Mouse (Mus musculus) lung, postnatal 4 days (tissue): ENCODE results near the gene Hecw2.

Source experiments
- DNase-seq, 2 experiments: peaks; one replicate each; pipeline ENCODE4 v3.0.0; 2021

Gene Hecw2

DNA sequence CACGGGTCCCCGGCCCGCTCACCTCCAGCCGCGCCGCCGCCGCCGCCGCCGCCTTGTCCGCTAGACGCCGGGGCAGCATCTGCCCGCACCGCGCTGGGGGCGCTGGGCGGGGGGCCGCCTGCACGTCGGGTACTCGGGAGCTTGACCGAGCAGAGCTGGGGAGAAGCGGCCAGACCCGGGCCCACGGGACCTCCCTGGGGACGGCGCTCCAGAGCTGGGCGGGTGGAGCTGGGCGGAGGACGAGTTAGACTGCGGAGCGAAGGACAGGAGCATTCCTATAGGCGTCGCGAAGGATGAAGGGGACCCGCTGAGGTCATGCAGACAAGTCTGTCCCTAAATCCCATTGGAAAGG is at the start of gene Hecw2:
Gene Hecw2 (minus strand): TSS at position 215 of the 352 bp plus-strand sequence.
- peak; percentile 31 to 33 for DNase-seq

DNA sequence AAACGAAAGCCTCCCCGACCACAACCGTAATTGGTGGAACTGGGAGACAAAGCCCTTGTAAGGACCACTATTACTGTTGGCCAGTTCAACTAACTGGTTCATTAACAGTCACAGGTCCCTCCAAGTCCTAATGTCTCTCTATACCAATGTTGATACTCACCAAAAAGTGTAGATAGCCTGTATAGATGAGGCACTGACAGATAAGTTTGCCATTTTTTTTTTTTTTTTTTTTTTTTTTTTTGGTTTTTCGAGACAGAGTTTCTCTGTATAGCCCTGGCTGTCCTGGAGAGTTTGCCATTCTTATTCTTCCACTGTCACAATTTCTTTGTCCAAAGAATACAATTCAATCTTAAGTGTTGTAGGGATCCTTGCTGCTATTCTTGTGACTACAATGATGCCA is 47.8 kb upstream of the Hecw2 start:
- no peak for DNase-seq

- DNase-seq = no peak
These were observed 25.3 kb upstream of the Hecw2 start for GRCm38 (mm10) chr1:54220273-54220672.

GRCm38 (mm10) chr1:54194183-54194953 is 600 bp downstream of the Hecw2 start:
- peak; percentile 48 to 59 for DNase-seq

DNA sequence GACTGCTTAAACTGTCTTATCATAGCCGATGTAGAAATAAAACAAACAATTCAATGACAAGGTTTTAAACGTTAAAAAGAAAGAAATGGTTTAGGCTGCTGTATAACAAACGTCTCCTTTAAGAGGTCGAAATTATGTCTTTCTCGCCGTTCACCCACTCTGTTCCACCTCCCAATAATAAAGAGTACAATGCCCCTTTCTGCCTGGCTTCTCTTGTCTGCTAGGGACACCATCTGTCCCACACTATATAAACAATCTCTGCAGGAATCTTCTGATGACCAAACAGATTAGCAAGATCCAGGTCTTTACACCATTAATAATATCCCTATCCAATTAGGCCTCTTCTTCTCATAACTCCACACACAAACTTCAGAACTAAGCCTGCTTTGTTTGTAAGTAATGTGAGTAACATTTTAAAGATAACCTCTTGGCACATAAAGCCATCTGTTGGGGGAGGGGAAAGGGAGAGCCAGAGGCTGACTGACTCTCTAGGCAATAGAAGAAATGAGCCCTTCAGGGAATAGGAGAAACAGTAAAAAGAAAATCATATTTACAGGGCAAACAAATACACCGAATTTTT is 1.7 kb downstream of the Hecw2 start:
- DNase-seq = no peak

DNA sequence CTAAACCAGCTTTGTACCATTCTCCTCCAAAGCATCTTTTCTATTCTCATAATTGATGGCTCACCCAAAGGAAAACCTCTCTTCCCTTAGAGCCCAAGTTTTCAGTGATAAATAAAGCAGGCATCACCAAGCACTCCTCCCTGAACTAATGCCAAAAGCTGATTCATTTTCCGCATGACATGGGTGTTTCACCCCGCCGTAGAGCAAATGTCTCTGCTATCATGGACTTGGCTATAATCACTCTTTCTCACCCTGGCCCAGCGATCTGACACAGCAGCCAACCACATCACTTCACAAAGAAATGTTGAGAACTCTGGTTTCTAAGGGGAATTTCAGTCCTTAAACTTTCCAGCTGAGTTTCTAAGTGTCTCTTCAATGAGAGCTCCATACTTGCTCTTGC is 7.4 kb downstream of the Hecw2 start:
- DNase-seq = no peak

GRCm38 (mm10) chr1:54186347-54186746 is 8.6 kb downstream of the Hecw2 start:
- DNase-seq = no peak

DNA sequence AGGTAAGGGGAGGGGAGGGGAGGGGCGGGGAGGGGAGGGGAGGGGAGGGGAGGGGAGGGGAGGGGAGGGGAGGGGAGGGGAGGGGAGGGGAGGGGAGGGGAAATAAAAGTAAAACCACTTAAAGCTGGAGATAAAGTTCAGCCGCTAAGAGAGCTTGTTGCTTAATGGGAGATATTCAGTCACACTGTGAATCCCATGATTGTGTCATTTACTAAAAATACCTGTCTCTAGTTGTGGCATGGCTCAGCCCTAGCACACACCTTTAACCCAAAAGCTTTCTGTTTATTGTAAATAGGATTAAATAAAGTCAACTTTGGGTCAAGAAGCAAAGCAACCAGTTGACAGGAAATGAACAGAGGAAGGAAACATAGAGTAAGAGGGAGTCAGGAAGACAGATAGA is 14.3 kb downstream of the Hecw2 start:
- no peak for DNase-seq

GRCm38 (mm10) chr1:54179179-54179578 is 15.8 kb downstream of the Hecw2 start:
- no peak for DNase-seq

DNA sequence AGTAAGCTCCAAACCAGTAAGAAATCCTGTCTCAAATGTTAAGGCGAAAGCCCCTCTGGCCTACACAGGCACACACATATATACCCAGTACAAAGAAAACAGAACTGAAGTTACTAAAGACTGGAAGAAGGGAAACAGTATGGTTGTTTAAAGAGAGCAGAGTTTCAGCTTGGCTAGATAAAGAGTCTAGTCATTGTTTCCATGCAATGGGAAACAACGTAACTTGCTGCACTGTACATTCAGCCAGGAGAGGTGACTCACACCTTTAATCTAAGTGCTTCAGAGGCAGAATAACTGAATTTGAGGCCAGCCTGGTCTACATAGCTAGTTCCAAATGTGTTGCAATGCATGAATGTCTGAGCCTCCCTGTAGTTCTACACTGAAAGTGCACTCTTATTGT is 18.4 kb downstream of the Hecw2 start:
- no peak for DNase-seq

GRCm38 (mm10) chr1:54168014-54168413 is 27.0 kb downstream of the Hecw2 start:
- DNase-seq = no peak

GRCm38 (mm10) chr1:54159531-54159930 is 35.4 kb downstream of the Hecw2 start:
- DNase-seq = peak in 1 of 2 experiments; percentile 7

DNA sequence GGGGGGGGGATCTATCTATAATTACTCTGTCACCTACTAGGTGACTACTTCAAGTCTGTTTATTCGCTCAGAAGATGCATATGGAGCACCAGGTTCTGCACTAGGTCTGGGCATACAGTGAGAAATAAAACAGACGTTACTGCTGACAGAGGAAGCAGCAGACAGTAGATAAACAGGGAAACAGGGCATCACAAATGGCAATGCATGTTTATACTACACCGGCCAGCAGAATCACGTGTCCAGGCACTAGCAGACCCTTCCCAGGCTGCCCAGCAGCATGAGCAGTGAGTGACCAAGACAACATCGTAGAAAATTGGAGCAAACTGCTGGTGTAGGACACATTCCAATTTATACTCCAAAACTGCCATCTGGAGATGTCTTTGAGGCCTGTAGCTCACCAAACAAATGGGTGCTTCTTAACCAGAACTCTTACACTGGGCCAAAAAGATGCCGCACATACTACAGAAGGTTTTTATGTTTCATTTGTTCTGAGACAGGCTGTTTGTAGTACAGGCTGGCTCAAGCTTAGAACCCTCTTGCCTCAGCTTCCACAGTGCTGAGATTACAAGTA is 41.7 kb downstream of the Hecw2 start:
- peak; percentile 6 to 20 for DNase-seq

GRCm38 (mm10) chr1:54145106-54145505 is 49.9 kb downstream of the Hecw2 start:
- no peak for DNase-seq

DNA sequence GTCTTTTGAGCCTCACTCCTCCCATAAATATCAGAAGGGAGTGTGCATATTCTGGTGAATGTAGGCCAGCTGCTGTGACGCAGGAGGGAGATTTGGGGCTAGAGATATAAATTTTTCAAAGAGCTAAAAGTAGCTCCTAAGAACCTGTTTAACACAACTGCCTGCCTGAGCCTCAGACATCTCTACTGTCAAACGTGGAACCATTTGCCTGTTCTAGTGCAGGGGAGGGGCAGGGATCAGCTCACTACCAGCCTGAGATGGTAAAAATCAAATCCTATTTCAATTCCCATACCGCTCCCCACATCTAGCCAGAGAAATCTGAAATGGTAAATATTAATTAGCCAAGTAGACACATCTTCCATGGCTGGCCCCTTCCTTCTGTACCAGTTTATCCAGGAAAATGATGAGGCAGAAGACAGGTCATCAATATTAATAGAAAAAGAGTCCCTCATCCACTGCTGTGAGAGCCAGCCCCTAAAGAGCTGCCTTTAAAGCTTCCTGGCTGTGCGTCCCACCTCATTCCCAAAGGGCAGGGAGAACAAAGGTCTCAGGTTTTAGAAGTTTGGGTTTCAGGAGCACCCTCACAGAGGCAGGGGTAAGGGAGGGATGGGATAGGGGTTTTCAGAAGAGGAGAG is 61.0 kb downstream of the Hecw2 start:
- no peak for DNase-seq

GRCm38 (mm10) chr1:54128714-54129431 is 66.1 kb downstream of the Hecw2 start:
- DNase-seq = no peak

- no peak for DNase-seq
These were observed 67.8 kb downstream of the Hecw2 start for GRCm38 (mm10) chr1:54126991-54127742.

GRCm38 (mm10) chr1:54122551-54122950 is 72.4 kb downstream of the Hecw2 start:
- no peak for DNase-seq

GRCm38 (mm10) chr1:54121071-54121730 is 73.8 kb downstream of the Hecw2 start:
- DNase-seq = no peak

GRCm38 (mm10) chr1:54119638-54120320 is 75.2 kb downstream of the Hecw2 start:
- no peak for DNase-seq

DNA sequence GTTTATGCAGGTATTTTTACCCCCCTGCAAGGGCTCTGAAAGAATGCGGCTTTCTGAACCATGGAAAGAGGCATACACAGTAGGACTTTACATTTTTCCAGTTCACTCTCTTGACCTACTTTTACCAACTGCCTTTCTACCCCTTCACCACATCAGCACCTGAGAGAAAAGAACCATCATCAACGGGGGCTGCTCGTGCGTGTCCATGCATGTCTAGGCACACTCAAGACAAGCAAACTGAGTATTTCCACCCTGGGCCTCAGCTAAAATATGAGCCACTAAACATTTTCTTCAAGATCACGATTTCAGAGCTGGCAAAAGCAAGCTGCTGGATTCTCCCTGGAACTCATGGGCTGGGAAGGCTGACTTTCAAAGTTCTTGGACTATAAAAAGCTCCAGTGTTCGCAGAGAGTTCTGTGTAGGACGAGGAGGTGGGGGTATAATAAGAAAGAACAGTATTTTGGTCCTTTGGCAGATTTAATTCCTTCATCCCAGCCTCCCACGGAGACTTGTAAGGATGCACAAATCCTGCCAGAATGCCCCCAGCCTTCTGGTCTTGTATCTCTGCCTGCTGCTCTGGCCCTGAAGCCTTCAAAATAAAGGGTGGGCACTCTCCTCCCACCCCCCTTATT is 76.5 kb downstream of the Hecw2 start:
- no peak for DNase-seq
